Mouse (Mus musculus) T-helper 17 cell (primary cell): Measurements from ENCODE around the gene Lmbr1l.

Experiments
- in situ Hi-C, 2 experiments: fragments of 300-600 bp; cut with MboI, MseI; formaldehyde crosslinking; loops; 1 replicate in 1 of 2; 2 replicates in 1 of 2; pipeline ENCODE4 v1.15.1; 2025; ENCODE audit warnings: high pct_unique_total_duplicates in 2 of 2

The Lmbr1l gene

GRCm38 (mm10) chr15:98870179-98871069 is 47.6 kb downstream of the Lmbr1l start:
- in situ Hi-C loops: no loop called here

- in situ Hi-C loops: loop anchor here in 1 of 2 experiments (5.0 kb wide), 1 partner anchor 37 kb away; the partner anchor contains the start of gene Prkag1
Observed at GRCm38 (mm10) chr15:98869342-98870178, 48.5 kb downstream of the Lmbr1l start.

GRCm38 (mm10) chr15:98868346-98869063 is 49.5 kb downstream of the Lmbr1l start:
- in situ Hi-C loops: loop anchor here in 1 of 2 experiments (5.0 kb wide), 1 partner anchor 36 kb away; the partner anchor contains the start of gene Prkag1

- in situ Hi-C loops: loop anchor here in 1 of 2 experiments (5.0 kb wide), 1 partner anchor 35 kb away; the partner anchor contains the start of gene Prkag1
Observed at GRCm38 (mm10) chr15:98867321-98867720, 50.7 kb downstream of the Lmbr1l start.

GRCm38 (mm10) chr15:98866501-98866900 is 51.5 kb downstream of the Lmbr1l start:
- in situ Hi-C loops: loop anchor here in 1 of 2 experiments (5.0 kb wide), 1 partner anchor 34 kb away; the partner anchor contains the start of gene Prkag1

- in situ Hi-C loops: loop anchor here in 1 of 2 experiments (5.0 kb wide), 1 partner anchor 33 kb away; the partner anchor contains the start of gene Prkag1
Observed at GRCm38 (mm10) chr15:98865771-98866170, 52.3 kb downstream of the Lmbr1l start.

GRCm38 (mm10) chr15:98864951-98865350 is 53.1 kb downstream of the Lmbr1l start:
- in situ Hi-C loops: loop anchor here in 1 of 2 experiments (5.0 kb wide), 1 partner anchor 33 kb away; the partner anchor contains the start of gene Prkag1

- in situ Hi-C loops: no loop called here
Observed at GRCm38 (mm10) chr15:98863451-98863958, 54.5 kb downstream of the Lmbr1l start.

GRCm38 (mm10) chr15:98861701-98862410 is 56.2 kb downstream of the Lmbr1l start:
- in situ Hi-C loops: no loop called here

- in situ Hi-C loops: no loop called here
Observed at GRCm38 (mm10) chr15:98860921-98861320, 57.1 kb downstream of the Lmbr1l start.

GRCm38 (mm10) chr15:98859319-98860043 is 58.5 kb downstream of the Lmbr1l start:
- in situ Hi-C loops: no loop called here

GRCm38 (mm10) chr15:98854214-98854613 is 63.8 kb downstream of the Lmbr1l start:
- in situ Hi-C loops: no loop called here
